Mouse (Mus musculus): ENCODE data around the gene Zfp937.
"Not testable (repeated sequence)": the region's sequence is repeated elsewhere in the genome, so short reads cannot be mapped to it uniquely, and the experiment has no call there.

Zfp937 gene

GRCm38 (mm10) chr2:150217600-150218362 is at the start of gene Zfp937:
Gene Zfp937 (plus strand): TSS chr2:150218073.
- ATAC-seq (ENCODE audit: insufficient number of reproducible peaks, low FRiP score, low TSS enrichment), result peak; percentile 100

GRCm38 (mm10) chr2:150173833-150174232 is 44.0 kb upstream of the Zfp937 start:
- no peak for ATAC-seq (ENCODE audit: insufficient number of reproducible peaks, low FRiP score, low TSS enrichment)

DNA sequence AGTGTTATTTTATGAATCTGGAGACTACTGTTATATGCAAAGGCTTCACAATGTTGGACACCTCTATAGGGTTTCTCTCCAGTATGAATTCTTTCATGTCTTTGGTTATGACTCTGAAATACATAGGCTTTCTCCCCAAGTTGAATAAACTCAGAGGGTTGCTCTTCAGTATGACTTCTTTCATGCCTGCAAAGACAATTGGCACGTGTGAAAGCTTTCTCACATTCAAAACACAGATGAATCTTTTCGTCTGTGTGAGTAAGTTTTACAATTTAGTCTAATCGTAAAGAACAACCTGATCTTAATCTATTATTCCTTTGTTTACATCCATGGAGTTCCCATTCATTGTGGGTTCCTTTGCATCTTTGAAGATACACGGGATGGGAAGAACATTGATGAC is 38.3 kb upstream of the Zfp937 start, which contains the start of gene Gm10770:
Gene Gm10770, minus strand, starts transcription at position 101 of the 400 bp plus-strand sequence.
- ATAC-seq (ENCODE audit: insufficient number of reproducible peaks, low FRiP score, low TSS enrichment), result not testable (repeated sequence)

- not testable (repeated sequence) for ATAC-seq (ENCODE audit: insufficient number of reproducible peaks, low FRiP score, low TSS enrichment)
Measured at GRCm38 (mm10) chr2:150181046-150181445, 36.8 kb upstream of the Zfp937 start.

DNA sequence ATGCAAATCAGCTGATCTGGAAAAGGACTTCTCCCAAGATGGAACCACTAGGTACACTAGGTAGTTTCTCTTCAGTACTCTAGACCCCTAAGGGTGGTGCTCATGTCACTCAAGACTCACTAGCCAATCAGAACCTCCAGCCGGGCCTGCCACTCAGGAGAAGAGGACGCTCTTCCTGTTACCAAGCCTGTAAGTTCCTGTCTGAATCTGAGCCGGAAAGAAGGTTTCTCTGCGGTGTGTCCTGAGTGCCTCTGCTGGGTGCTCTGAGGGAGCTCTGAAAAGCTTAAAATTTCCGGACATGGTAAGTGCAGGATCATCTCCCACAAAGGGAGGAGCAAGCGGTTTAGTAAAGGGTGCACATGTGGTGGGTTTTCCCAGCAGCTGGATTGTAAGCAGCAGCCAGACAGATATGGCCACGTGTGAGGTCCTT is 36.3 kb upstream of the Zfp937 start, which contains the start of gene Gm14139:
Gene Gm14139, plus strand, starts transcription at position 186 of the 430 bp plus-strand sequence.
- not testable (repeated sequence) for ATAC-seq (ENCODE audit: insufficient number of reproducible peaks, low FRiP score, low TSS enrichment)

DNA sequence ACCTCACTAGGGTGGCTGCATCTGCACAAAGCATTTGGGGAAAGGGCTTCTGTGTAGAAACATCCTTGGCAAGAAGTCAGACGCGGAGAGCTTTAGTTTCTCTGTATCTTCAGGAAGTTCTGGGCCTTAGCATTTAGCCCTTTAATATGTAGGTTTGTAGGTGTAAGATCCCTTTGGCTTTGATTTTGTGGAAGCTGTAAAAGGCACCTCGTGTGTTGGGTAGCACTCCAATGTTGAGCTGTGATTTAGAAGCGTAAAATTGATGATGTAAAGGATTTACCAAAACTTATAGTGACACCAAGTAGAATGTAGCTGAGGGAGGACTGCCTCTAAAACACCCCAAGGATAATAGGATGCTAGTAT is 471 bp downstream of the Zfp937 start:
- not testable (repeated sequence) for ATAC-seq (ENCODE audit: insufficient number of reproducible peaks, low FRiP score, low TSS enrichment)

- not testable (repeated sequence) for ATAC-seq (ENCODE audit: insufficient number of reproducible peaks, low FRiP score, low TSS enrichment)
Measured at GRCm38 (mm10) chr2:150223263-150223662, 5.4 kb downstream of the Zfp937 start.

DNA sequence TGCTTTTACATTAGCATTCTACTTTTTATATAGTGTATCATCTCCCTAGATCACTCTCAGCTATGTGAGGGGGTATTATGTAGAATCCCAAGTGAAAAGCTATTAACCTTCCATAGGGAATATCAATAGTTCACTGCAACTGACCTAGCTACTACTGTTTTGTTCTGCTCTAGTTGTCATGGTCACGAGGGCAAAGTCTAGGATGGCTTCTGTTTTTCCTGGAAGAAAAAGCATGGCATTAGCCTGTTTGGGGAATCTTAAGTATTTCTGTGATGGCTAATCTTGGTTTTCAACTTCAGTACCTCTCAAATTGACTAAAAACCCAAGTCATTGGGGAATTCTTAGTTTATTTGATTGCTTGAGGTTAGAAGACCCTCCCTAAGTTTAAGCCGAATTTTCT is 25.3 kb downstream of the Zfp937 start:
- ATAC-seq (ENCODE audit: insufficient number of reproducible peaks, low FRiP score, low TSS enrichment), result no peak

DNA sequence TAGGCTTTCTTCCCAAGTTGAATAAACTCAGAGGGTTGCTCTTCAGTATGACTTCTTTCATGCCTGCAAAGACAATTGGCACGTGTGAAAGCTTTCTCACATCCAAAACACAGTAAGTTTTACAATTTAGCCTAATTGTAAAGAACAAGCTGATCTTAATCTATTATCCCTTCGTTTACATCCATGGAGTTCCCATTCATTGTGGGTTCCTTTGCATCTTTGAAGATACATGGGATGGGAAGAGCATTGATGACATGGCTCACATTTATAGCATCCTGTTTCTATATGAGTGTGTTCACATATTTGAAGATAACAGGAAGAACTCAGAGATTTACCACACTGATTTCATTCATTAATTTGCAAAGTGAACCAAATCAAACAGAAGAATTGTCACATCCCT is 37.6 kb downstream of the Zfp937 start, which contains the start of gene Gm21994:
Gene Gm21994, minus strand, starts transcription at position 101 of the 400 bp plus-strand sequence.
- ATAC-seq (ENCODE audit: insufficient number of reproducible peaks, low FRiP score, low TSS enrichment), result not testable (repeated sequence)

GRCm38 (mm10) chr2:150256861-150257260 is 39.0 kb downstream of the Zfp937 start:
- ATAC-seq (ENCODE audit: insufficient number of reproducible peaks, low FRiP score, low TSS enrichment), result not testable (repeated sequence)

GRCm38 (mm10) chr2:150257291-150257690 is 39.4 kb downstream of the Zfp937 start, which contains the start of gene Gm14124:
Gene Gm14124 (plus strand): TSS chr2:150257517.
- not testable (repeated sequence) for ATAC-seq (ENCODE audit: insufficient number of reproducible peaks, low FRiP score, low TSS enrichment)

Measured in cerebellum, adult (tissue).